Mouse (Mus musculus): ENCODE data around the gene Sema4d. TPM values are rescaled to one million over a fixed set of nuclear protein-coding genes. Genes with fewer than 3 reads are reported as not detected.

Gene Sema4d
- polyA plus RNA-seq, 1 experiment from 2014 or later = 3.9 TPM

- Histone ChIP-seq H3K9ac (replicated peaks) (no peak overlapping the region), H3K4me1 (ENCODE audit: insufficient read depth) (peaks cover 59% of the 10 kb centered on the region), H3K27me3 (ENCODE audit: insufficient read depth, low read length) (no peaks in the 10 kb centered on the region), H3K9me3 (ENCODE audit: low read length) (no peaks in the 10 kb centered on the region), H3K27ac (ENCODE audit: low read depth) (no peak overlapping the region), H3K4me2 (ENCODE audit: low read depth, low read length) (no peak overlapping the region), H3K36me3 (replicated peaks; ENCODE audit: insufficient read depth, low read length) (no peaks in the 10 kb centered on the region), H3K4me3 (ENCODE audit: low read depth, low read length) (no peak overlapping the region)
- 71% methylated on average over 1 of the region's 1 CpGs for WGBS (ENCODE audit: insufficient replicate concordance)
- TF ChIP-seq CTCF (IDR thresholded peaks at IDR 0.05; ENCODE audit: low read depth) = no peak
- TF ChIP-seq EP300 (IDR thresholded peaks at IDR 0.05; ENCODE audit: low read depth) = no peak
- DNase-seq (no peak), ATAC-seq (no peak)
These were observed 53.8 kb downstream of the Sema4d start for GRCm38 (mm10) chr13:51739713-51740112.

- H3K4me2 ChIP-seq (ENCODE audit: low read depth, low read length) = peak overlapping the region; percentile 51; the same call in 1 of the 2 replicates
- H3K27me3 ChIP-seq (ENCODE audit: insufficient read depth, low read length) = no peaks in the 10 kb centered on the region
- no peak overlapping the region for H3K4me3 ChIP-seq (ENCODE audit: low read depth, low read length)
- TF ChIP-seq EP300 (IDR thresholded peaks at IDR 0.05; ENCODE audit: low read depth) (no peak), CTCF (IDR thresholded peaks at IDR 0.05; ENCODE audit: low read depth) (no peak)
- H3K36me3 ChIP-seq (replicated peaks; ENCODE audit: insufficient read depth, low read length) = no peaks in the 10 kb centered on the region
- peaks cover 56% of the 10 kb centered on the region for H3K4me1 ChIP-seq (ENCODE audit: insufficient read depth)
- WGBS (ENCODE audit: insufficient replicate concordance) = 71% methylated on average over 11 of the region's 11 CpGs
- H3K27ac ChIP-seq (ENCODE audit: low read depth) = peak overlapping the region; percentile 79
- DNase-seq (no peak), ATAC-seq (no peak)
- H3K9ac ChIP-seq (replicated peaks) = no peak overlapping the region
- H3K9me3 ChIP-seq (ENCODE audit: low read length) = no peaks in the 10 kb centered on the region
These were observed 54.9 kb downstream of the Sema4d start for GRCm38 (mm10) chr13:51738531-51739117.

GRCm38 (mm10) chr13:51737949-51738513 lies 55.5 kb downstream of the Sema4d start:
- peak; percentile 85 for ATAC-seq
- H3K36me3 ChIP-seq (replicated peaks; ENCODE audit: insufficient read depth, low read length) = no peaks in the 10 kb centered on the region
- WGBS (ENCODE audit: insufficient replicate concordance) = 32% methylated on average over 6 of the region's 6 CpGs
- H3K4me1 ChIP-seq (ENCODE audit: insufficient read depth) = peaks cover 56% of the 10 kb centered on the region
- peak overlapping the region; percentile 79 for H3K27ac ChIP-seq (ENCODE audit: low read depth)
- no peaks in the 10 kb centered on the region for H3K9me3 ChIP-seq (ENCODE audit: low read length)
- peak; percentile 62 for DNase-seq
- TF ChIP-seq CTCF (IDR thresholded peaks at IDR 0.05; ENCODE audit: low read depth) (no peak), EP300 (IDR thresholded peaks at IDR 0.05; ENCODE audit: low read depth) (peak; percentile 96)
- H3K4me3 ChIP-seq (ENCODE audit: low read depth, low read length) = no peak overlapping the region
- H3K9ac ChIP-seq (replicated peaks) = no peak overlapping the region; the same call in 1 of the 2 replicates
- peak overlapping the region; percentile 51 for H3K4me2 ChIP-seq (ENCODE audit: low read depth, low read length)
- H3K27me3 ChIP-seq (ENCODE audit: insufficient read depth, low read length) = no peaks in the 10 kb centered on the region

GRCm38 (mm10) chr13:51737033-51737948 lies 56.3 kb downstream of the Sema4d start:
- peak overlapping the region; percentile 51 for H3K4me2 ChIP-seq (ENCODE audit: low read depth, low read length)
- 28% methylated on average over 20 of the region's 20 CpGs for WGBS (ENCODE audit: insufficient replicate concordance)
- H3K4me1 ChIP-seq (ENCODE audit: insufficient read depth) = peaks cover 51% of the 10 kb centered on the region

GRCm38 (mm10) chr13:51736007-51736911 lies 57.3 kb downstream of the Sema4d start:
- H3K9ac ChIP-seq (replicated peaks) = no peak overlapping the region; the same call in 1 of the 2 replicates

More at GRCm38 (mm10) chr13:51737033-51737948, 56.3 kb downstream of the Sema4d start:
- H3K4me3 ChIP-seq (ENCODE audit: low read depth, low read length) = 0 out of 2 replicates have a peak overlapping the region, but pooled peaks have one; percentile 4
- H3K9me3 ChIP-seq (ENCODE audit: low read length) = no peaks in the 10 kb centered on the region
- ATAC-seq (no peak), DNase-seq (no peak)
- no peak for TF ChIP-seq CTCF (IDR thresholded peaks at IDR 0.05; ENCODE audit: low read depth)
- no peak for TF ChIP-seq EP300 (IDR thresholded peaks at IDR 0.05; ENCODE audit: low read depth)
- peak overlapping the region; percentile 16; the same call in 1 of the 2 replicates for H3K9ac ChIP-seq (replicated peaks)
- H3K27ac ChIP-seq (ENCODE audit: low read depth) = peak overlapping the region; percentile 79
- H3K36me3 ChIP-seq (replicated peaks; ENCODE audit: insufficient read depth, low read length) = no peaks in the 10 kb centered on the region
- H3K27me3 ChIP-seq (ENCODE audit: insufficient read depth, low read length) = no peaks in the 10 kb centered on the region

More at GRCm38 (mm10) chr13:51736007-51736911, 57.3 kb downstream of the Sema4d start:
- no peaks in the 10 kb centered on the region for H3K36me3 ChIP-seq (replicated peaks; ENCODE audit: insufficient read depth, low read length)
- whole genome bisulfite sequencing (ENCODE audit: insufficient replicate concordance) = 32% methylated on average over 13 of the region's 13 CpGs
- peak overlapping the region; percentile 51 for H3K4me2 ChIP-seq (ENCODE audit: low read depth, low read length)
- H3K27me3 ChIP-seq (ENCODE audit: insufficient read depth, low read length) = no peaks in the 10 kb centered on the region
- DNase-seq (peak; percentile 42), ATAC-seq (peak; percentile 12; the same call in 1 of the 2 replicates)
- no peaks in the 10 kb centered on the region for H3K9me3 ChIP-seq (ENCODE audit: low read length)
- H3K27ac ChIP-seq (ENCODE audit: low read depth) = peak overlapping the region; percentile 79
- TF ChIP-seq EP300 (IDR thresholded peaks at IDR 0.05; ENCODE audit: low read depth) = 0 out of 2 replicates have a peak, but pooled peaks have one; percentile 34
- no peak for TF ChIP-seq CTCF (IDR thresholded peaks at IDR 0.05; ENCODE audit: low read depth)
- H3K4me1 ChIP-seq (ENCODE audit: insufficient read depth) = peaks cover 44% of the 10 kb centered on the region
- no peak overlapping the region for H3K4me3 ChIP-seq (ENCODE audit: low read depth, low read length)

Data from liver, postnatal 0 days (tissue).